Mouse (Mus musculus) forebrain, embryonic 16.5 days (tissue): ENCODE measurements around the gene Cdkn1c. TPM values are rescaled to one million over a fixed set of nuclear protein-coding genes. Genes with fewer than 3 reads are reported as not detected.

Source experiments
- ATAC-seq: fragments of 200-750 bp; cut with Nextera tagmentation; 2 replicates; pipeline ENCODE4 v1.8.0; 2017; ENCODE audit warnings: mild to moderate bottlenecking, moderate library complexity
- H3K27ac ChIP-seq: fragments of 300-500 bp; sonication (generic); 2 replicates; pipeline ENCODE4 v1.5.1; 2014; ENCODE audit warnings: low read length, control low read depth
- H3K27me3 ChIP-seq: fragments of 300-500 bp; sonication (generic); replicated peaks from 2 replicates; pipeline ENCODE4 v1.6.1; 2014; ENCODE audit warnings: low read length; ENCODE audit not compliant: control insufficient read depth, insufficient read depth
- H3K36me3 ChIP-seq: fragments of 300-500 bp; sonication (generic); 2 replicates; pipeline ENCODE4 v1.6.1; 2014; ENCODE audit not compliant: control insufficient read depth, insufficient read depth
- H3K4me1 ChIP-seq: fragments of 300-500 bp; sonication (generic); replicated peaks from 2 replicates; pipeline ENCODE4 v1.6.1; 2014; ENCODE audit warnings: low read length; ENCODE audit not compliant: control insufficient read depth, insufficient read depth
- H3K4me2 ChIP-seq: fragments of 300-500 bp; sonication (generic); 2 replicates; pipeline ENCODE4 v1.6.1; 2014; ENCODE audit warnings: mild to moderate bottlenecking, low read length, control low read depth
- H3K4me3 ChIP-seq: fragments of 300-500 bp; sonication (generic); replicated peaks from 2 replicates; pipeline ENCODE4 v1.5.1; 2014; ENCODE audit warnings: mild to moderate bottlenecking, low read length, control low read depth
- H3K9ac ChIP-seq: fragments of 300-500 bp; sonication (generic); replicated peaks from 2 replicates; pipeline ENCODE4 v1.6.1; 2014; ENCODE audit warnings: low read depth, low read length, control low read depth
- H3K9me3 ChIP-seq: fragments of 300-500 bp; sonication (generic); 2 replicates; pipeline ENCODE4 v1.6.1; 2016; ENCODE audit warnings: low read length; ENCODE audit not compliant: control insufficient read depth
- WGBS: fragments of 180-500 bp; shearing (Covaris S2); extraction: QIAGEN DNeasy Blood & Tissue Kit; methylation state at CpG from one replicate; pipeline ENCODE4 v1.1.7; 2014; 5-methylcytosine and 5-hydroxymethylcytosine counted together
- polyA plus RNA-seq: library from polyadenylated mRNA; unstranded; fragments of >200 nt; fragmentation: Nextera tagmentation; extraction: Ambion mirVana; gene quantifications from 2 replicates; pipeline ENCODE4 v1.2.1, GENCODE M21; 2015

Gene Cdkn1c
- polyA plus RNA-seq, 1 experiment from 2014 or later = 96.6 TPM

DNA sequence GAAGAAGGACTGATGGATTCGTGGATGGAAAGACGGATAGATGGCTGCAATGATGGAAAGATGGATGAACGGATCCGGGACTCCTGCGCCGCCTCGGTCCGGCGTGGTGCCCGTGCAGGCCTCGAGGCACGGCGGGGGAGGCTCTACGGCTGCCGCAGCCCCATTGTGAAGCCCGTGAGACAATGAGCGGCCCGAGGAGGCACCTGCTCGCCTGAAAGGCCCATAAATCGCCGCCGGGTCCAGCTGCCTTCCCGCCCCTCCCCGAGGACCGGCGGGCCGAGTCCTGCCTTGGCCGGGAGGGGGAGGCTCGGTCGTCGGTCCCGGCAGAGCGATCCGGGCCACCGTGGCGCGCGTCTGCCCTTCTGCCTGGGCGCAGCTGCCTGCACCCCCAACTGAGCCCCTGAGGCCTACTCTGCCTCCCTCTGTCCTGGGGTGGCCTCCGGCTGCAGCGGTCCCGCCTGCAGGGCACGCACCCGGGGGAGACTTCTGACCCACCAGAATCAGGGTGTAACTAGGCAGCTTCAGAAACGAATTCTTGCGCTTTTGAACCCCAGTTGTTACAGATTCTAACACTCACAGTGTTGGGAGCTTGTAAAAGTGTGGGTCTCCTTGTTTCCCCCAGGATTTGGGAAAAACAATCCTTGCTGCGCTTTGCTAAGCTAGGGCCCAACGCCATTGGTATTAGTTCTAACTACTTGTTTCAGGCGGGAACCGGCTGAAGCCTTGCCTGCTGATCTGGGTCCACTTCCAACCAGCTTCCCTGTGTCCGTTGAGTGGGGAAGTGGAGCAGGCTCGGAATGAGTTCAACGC lies 15.0 kb downstream of the Cdkn1c start:
- Histone ChIP-seq H3K27me3 (peaks cover 15% of the 10 kb centered on the region), H3K36me3 (no peaks in the 10 kb centered on the region), H3K4me3 (peak overlapping the region; percentile 41), H3K4me1 (peaks cover 17% of the 10 kb centered on the region), H3K9ac (peak overlapping the region; percentile 63), H3K27ac (no peak overlapping the region), H3K4me2 (peak overlapping the region; percentile 57), H3K9me3 (no peaks in the 10 kb centered on the region)
- ATAC-seq = peak; percentile 49
- WGBS = 5% methylated on average over 48 of the region's 53 CpGs

DNA sequence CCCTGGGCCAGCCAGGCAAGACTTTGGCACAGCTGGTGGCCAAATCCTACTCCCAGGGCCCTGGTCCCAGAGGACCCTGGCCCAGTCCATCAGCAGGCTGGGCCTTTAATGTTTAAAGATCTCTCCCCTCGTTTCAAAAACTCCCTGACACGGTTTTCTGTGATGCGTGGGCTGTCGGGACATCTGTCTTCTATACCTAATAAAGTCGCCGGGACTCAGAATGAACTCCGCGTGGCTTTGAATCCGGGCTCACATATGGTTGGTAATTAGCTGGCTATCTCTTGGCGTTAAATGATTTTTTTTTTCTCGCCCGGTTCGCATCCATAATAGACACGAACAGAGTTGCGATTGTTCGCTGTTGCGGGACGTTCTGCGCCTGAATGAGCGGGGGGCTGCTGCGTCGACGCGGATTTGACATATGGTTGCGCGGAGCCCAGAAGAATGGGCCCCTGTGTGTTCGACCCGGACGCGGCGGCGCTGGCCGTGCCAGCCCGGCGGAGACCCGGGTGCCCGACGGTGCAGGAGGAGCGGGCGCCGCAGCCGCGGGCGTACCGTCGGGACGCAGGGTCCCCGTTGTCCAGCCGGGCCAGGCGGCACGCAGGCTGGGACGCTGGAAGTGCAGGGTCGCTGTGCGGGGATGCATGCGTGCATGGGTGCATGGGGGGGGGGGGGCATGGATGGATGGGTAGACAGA lies 15.7 kb downstream of the Cdkn1c start:
- ATAC-seq = peak; percentile 62
- Histone ChIP-seq H3K36me3 (no peaks in the 10 kb centered on the region), H3K4me1 (peaks cover 17% of the 10 kb centered on the region), H3K4me3 (peak overlapping the region; percentile 41), H3K4me2 (peak overlapping the region; percentile 57), H3K27me3 (peaks cover 18% of the 10 kb centered on the region), H3K9ac (peak overlapping the region; percentile 63), H3K27ac (no peak overlapping the region), H3K9me3 (no peaks in the 10 kb centered on the region)
- WGBS = 1% methylated on average over 55 of the region's 55 CpGs

DNA sequence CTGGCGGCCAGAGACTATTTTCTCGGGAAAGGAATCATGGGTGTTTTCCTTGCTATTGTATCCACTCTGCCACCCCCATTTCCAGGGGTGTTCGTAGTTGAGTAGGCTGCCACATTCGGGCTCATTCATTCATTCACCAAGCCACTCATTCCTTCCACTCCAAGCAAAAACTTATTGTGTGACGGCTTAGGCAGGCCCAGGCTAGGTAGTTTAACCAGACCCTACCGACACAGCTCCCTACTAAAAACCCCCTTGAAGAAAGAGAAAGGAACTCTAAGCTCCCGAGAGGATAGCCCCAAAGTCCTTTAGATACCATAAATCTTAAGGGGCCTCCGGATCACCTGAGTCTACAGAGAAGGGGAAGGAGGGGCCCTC lies 16.3 kb downstream of the Cdkn1c start:
- peaks cover 18% of the 10 kb centered on the region for H3K27me3 ChIP-seq
- no peaks in the 10 kb centered on the region for H3K36me3 ChIP-seq
- 0 out of 2 replicates have a peak, but pooled peaks have one; percentile 2 for ATAC-seq
- peaks cover 17% of the 10 kb centered on the region for H3K4me1 ChIP-seq
- no peak overlapping the region for H3K9ac ChIP-seq
- 21% methylated on average over 8 of the region's 8 CpGs for WGBS
- peak overlapping the region; percentile 57 for H3K4me2 ChIP-seq
- H3K9me3 ChIP-seq = no peaks in the 10 kb centered on the region
- no peak overlapping the region for H3K27ac ChIP-seq
- H3K4me3 ChIP-seq = no peak overlapping the region

DNA sequence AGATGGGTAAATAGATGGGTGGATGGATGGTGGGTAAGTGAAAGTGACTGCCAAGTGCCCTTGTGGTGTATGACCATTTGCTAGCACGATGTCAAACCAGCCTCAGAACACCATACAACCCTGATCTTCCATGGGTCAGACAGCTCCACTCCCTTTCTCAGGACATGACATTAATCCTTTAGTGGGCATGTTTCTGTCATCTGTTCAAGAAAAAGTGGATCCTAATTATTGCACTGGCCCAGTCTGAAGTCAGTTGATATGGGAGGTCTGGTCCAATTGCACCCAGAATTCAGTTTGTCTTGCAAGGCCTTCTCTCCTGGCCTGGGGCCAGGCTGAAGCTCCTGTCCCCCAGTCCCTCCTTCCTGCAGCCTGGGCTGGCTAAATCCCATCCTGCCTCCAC lies 21.9 kb downstream of the Cdkn1c start:
- ATAC-seq = no peak
- H3K4me3 ChIP-seq = no peak overlapping the region
- peaks cover 17% of the 10 kb centered on the region for H3K4me1 ChIP-seq
- H3K27ac ChIP-seq = no peak overlapping the region
- H3K36me3 ChIP-seq = no peaks in the 10 kb centered on the region
- H3K9ac ChIP-seq = no peak overlapping the region
- H3K27me3 ChIP-seq = peaks cover 17% of the 10 kb centered on the region; the same call in 1 of the 2 replicates
- 69% methylated on average over 1 of the region's 1 CpGs for WGBS
- peak overlapping the region; percentile 78 for H3K4me2 ChIP-seq
- no peaks in the 10 kb centered on the region for H3K9me3 ChIP-seq

DNA sequence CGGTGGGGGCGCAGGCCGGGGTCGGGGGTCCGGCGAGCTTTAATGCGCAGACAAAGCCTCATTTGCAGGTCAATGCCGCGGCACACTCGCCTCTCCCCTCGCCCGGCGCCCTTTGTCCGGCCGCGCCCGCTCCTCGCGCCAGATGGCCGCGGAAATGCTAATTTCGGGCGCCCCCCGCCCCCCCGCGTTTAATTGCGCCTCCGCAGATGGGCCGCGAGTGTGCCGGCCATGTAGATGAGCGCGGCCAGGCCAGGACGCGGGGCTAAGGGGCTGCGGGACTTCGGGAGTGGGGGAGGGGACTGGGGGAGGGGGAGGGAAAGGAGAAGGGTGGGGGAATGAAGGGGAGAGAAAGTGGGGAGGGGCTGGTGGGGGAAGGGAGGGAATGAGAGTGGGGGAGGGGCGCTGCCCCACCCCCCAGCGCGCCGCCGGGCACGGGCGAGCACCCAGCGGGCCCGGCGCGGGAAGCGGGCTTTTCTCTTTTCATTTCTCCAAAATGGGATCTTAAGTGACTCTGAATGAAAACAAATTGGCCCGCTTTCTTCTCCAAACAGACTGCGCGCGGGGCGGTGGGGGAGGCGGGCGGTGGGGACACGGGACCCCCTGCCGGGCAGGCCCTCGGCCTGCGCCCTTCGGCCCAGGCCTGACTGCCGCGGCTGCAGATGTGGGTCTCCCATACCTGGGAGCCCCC lies 22.8 kb downstream of the Cdkn1c start:
- H3K9ac ChIP-seq = peak overlapping the region; percentile 80
- no peaks in the 10 kb centered on the region for H3K36me3 ChIP-seq
- H3K4me3 ChIP-seq = peak overlapping the region; percentile 52
- no peaks in the 10 kb centered on the region for H3K9me3 ChIP-seq
- peaks cover 22% of the 10 kb centered on the region for H3K4me1 ChIP-seq
- peak; percentile 66 for ATAC-seq
- H3K27ac ChIP-seq = peak overlapping the region; percentile 12; the same call in 1 of the 2 replicates
- H3K4me2 ChIP-seq = peak overlapping the region; percentile 78
- peaks cover 15% of the 10 kb centered on the region; the same call in 1 of the 2 replicates for H3K27me3 ChIP-seq
- WGBS = under 1% methylated on average over 46 of the region's 63 CpGs

DNA sequence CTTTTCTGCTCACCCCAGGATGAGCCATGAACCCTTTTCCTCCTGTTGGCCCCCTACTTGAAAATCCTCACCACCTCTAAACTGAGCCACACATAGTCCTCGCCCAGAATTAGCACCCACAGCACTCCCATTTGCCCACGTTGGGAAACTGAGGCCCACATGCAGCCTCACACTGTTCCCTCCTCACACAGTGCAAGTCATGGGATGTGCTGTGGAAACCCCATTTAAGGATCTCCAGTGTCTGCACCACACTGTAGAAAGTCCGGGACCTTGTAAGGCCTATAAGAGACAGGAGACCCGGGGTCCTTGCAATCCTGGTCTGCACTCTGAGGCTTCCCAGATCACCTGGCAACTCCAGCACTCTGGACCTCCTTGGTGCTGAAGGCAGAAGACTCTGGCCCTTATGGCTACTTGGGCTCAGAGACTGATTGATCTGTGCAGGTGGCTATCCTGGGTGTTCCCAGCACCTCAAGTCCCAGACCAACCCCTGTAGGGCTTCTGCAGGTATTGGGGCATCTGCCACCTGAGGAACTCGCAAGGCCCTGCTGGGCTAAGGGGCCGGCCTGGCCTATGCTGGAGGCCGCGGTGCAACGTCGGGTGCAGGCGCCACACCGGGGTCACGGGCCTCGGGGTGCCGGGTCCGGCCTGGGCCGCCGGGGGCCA lies 23.5 kb downstream of the Cdkn1c start:
- H3K27ac ChIP-seq = peak overlapping the region; percentile 12; the same call in 1 of the 2 replicates
- H3K4me3 ChIP-seq = peak overlapping the region; percentile 52
- WGBS = 15% methylated on average over 16 of the region's 18 CpGs
- H3K9me3 ChIP-seq = no peaks in the 10 kb centered on the region
- peaks cover 15% of the 10 kb centered on the region; the same call in 1 of the 2 replicates for H3K27me3 ChIP-seq
- peak; percentile 52 for ATAC-seq
- H3K4me2 ChIP-seq = peak overlapping the region; percentile 78
- peaks cover 22% of the 10 kb centered on the region for H3K4me1 ChIP-seq
- H3K36me3 ChIP-seq = no peaks in the 10 kb centered on the region
- peak overlapping the region; percentile 80 for H3K9ac ChIP-seq

DNA sequence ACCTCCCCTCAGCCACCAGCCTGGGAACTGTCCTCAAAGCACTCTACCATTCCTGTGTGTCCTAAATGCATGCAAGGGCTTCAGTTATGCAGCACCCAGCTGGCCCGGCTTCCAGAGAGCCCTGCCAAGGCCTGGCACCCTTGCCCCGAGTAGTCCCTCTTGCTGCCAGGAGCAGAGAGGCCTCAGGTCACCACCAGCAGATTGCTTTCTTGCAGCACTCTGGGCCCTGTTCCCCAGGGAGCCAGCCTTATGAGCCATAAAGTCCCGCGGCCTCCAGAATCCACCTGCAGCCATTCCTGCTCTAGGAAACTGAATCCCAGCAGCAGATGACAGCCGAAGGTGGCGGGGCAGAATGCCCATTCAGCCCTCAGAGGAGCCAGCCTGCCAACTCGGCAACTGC lies 27.5 kb downstream of the Cdkn1c start:
- no peak overlapping the region for H3K4me3 ChIP-seq
- no peak overlapping the region for H3K27ac ChIP-seq
- H3K36me3 ChIP-seq = no peaks in the 10 kb centered on the region
- 62% methylated on average over 7 of the region's 7 CpGs for WGBS
- peaks cover 21% of the 10 kb centered on the region for H3K4me1 ChIP-seq
- H3K27me3 ChIP-seq = peaks cover 10% of the 10 kb centered on the region; the same call in 1 of the 2 replicates
- H3K9ac ChIP-seq = no peak overlapping the region
- ATAC-seq = no peak
- H3K9me3 ChIP-seq = no peaks in the 10 kb centered on the region
- H3K4me2 ChIP-seq = no peak overlapping the region

DNA sequence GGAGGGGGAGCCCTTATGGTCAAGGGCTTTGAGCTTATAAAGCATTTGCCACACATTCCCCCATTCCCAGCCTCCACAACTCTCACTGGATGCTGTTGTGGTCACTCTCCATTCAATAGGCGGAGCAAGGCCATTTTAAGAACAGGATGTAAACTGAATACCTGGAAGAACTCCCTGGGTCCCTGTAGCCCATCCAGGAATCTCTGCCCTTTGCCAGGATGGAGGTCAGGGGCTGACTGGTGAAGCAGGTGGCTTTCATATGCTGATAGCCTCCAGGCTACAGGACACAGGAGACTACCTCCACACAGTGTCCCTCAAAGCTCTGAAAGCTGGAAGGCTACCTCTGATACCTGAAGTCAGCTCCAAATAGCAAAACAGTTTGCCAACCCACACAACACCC lies 28.2 kb downstream of the Cdkn1c start:
- H3K4me3 ChIP-seq = no peak overlapping the region

More for the DNA sequence above, 28.2 kb downstream of the Cdkn1c start:
- Histone ChIP-seq H3K4me1 (peaks cover 19% of the 10 kb centered on the region), H3K27ac (no peak overlapping the region), H3K4me2 (no peak overlapping the region), H3K9me3 (no peaks in the 10 kb centered on the region), H3K9ac (no peak overlapping the region), H3K27me3 (peaks cover 10% of the 10 kb centered on the region; the same call in 1 of the 2 replicates), H3K36me3 (no peaks in the 10 kb centered on the region)
- WGBS = 100% methylated on average over 1 of the region's 1 CpGs
- no peak for ATAC-seq
